Mouse (Mus musculus): ENCODE measurements around the gene Foxo3. TPM values are rescaled to one million over a fixed set of nuclear protein-coding genes. Genes with fewer than 3 reads are reported as not detected.

Gene Foxo3
- polyA plus RNA-seq, 1 experiment, result 14.6 TPM

- TF ChIP-seq POLR2A (IDR thresholded peaks at IDR 0.05; ENCODE audit: borderline replicate concordance, extremely low read depth, insufficient read depth, insufficient read length, poor library complexity, severe bottlenecking) (no peak), CTCF (IDR thresholded peaks at IDR 0.05; ENCODE audit: borderline replicate concordance, extremely low read depth, insufficient read depth, insufficient read length) (peak; percentile 13; the same call in 1 of the 2 replicates)
- DNase-seq (ENCODE audit: low read depth), result no peak
Observed at GRCm38 (mm10) chr10:42297954-42298353, 21.4 kb upstream of the Foxo3 start.

GRCm38 (mm10) chr10:42297109-42297508 lies 20.6 kb upstream of the Foxo3 start:
- no peak for DNase-seq (ENCODE audit: low read depth)
- TF ChIP-seq POLR2A (IDR thresholded peaks at IDR 0.05; ENCODE audit: borderline replicate concordance, extremely low read depth, insufficient read depth, insufficient read length, poor library complexity, severe bottlenecking) (no peak), CTCF (IDR thresholded peaks at IDR 0.05; ENCODE audit: borderline replicate concordance, extremely low read depth, insufficient read depth, insufficient read length) (peak; percentile 25; the same call in 1 of the 2 replicates)

GRCm38 (mm10) chr10:42296559-42296958 lies 20.0 kb upstream of the Foxo3 start:
- TF ChIP-seq POLR2A (IDR thresholded peaks at IDR 0.05; ENCODE audit: borderline replicate concordance, extremely low read depth, insufficient read depth, insufficient read length, poor library complexity, severe bottlenecking), result no peak
- no peak for TF ChIP-seq CTCF (IDR thresholded peaks at IDR 0.05; ENCODE audit: borderline replicate concordance, extremely low read depth, insufficient read depth, insufficient read length)
- DNase-seq (ENCODE audit: low read depth), result no peak

DNA sequence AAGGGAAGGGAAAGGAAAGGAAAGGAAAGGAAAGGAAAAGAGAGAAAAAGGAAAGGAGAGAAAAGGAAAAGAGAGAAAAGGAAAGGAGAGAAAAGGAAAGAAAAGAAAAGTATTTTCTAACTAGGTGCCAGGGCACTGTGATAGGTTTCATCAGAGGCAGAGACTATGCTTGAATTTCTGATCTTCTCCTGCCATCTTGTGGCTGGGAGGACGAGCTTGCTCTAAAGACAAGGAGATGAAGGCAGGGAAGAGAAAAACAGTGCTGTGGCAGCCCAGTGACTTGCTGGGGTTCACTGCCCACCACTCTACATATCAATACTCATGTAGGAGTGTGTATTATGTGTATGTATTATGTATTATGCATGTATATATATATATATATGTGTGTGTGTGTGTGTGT lies 18.5 kb upstream of the Foxo3 start:
- DNase-seq (ENCODE audit: low read depth), result peak; percentile 92
- peak; percentile 80; the same call in 1 of the 2 replicates for TF ChIP-seq CTCF (IDR thresholded peaks at IDR 0.05; ENCODE audit: borderline replicate concordance, extremely low read depth, insufficient read depth, insufficient read length)
- TF ChIP-seq POLR2A (IDR thresholded peaks at IDR 0.05; ENCODE audit: borderline replicate concordance, extremely low read depth, insufficient read depth, insufficient read length, poor library complexity, severe bottlenecking), result no peak

DNA sequence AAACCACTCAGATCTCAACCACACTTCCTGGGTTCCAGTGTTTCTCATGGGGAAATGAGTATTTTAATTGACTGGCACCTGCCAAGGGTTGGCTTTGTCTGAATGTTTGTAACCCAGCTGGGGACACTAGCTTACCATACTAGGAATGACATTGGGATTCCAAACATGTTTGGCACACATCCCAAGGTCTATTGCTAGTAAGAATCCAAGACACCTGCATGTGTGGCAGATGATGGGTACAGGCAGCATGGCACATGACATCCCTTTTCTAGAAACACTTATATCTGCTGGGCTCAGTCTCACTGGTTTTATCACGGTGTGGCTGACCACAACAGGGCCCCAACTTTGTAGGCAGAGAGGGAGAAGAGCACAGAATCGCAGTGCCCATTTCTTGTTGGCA lies 17.8 kb upstream of the Foxo3 start:
- DNase-seq (ENCODE audit: low read depth), result no peak
- TF ChIP-seq CTCF (IDR thresholded peaks at IDR 0.05; ENCODE audit: borderline replicate concordance, extremely low read depth, insufficient read depth, insufficient read length) (no peak), POLR2A (IDR thresholded peaks at IDR 0.05; ENCODE audit: borderline replicate concordance, extremely low read depth, insufficient read depth, insufficient read length, poor library complexity, severe bottlenecking) (no peak)

GRCm38 (mm10) chr10:42293877-42294276 lies 17.3 kb upstream of the Foxo3 start:
- TF ChIP-seq POLR2A (IDR thresholded peaks at IDR 0.05; ENCODE audit: borderline replicate concordance, extremely low read depth, insufficient read depth, insufficient read length, poor library complexity, severe bottlenecking) (no peak), CTCF (IDR thresholded peaks at IDR 0.05; ENCODE audit: borderline replicate concordance, extremely low read depth, insufficient read depth, insufficient read length) (no peak)
- no peak for DNase-seq (ENCODE audit: low read depth)

DNA sequence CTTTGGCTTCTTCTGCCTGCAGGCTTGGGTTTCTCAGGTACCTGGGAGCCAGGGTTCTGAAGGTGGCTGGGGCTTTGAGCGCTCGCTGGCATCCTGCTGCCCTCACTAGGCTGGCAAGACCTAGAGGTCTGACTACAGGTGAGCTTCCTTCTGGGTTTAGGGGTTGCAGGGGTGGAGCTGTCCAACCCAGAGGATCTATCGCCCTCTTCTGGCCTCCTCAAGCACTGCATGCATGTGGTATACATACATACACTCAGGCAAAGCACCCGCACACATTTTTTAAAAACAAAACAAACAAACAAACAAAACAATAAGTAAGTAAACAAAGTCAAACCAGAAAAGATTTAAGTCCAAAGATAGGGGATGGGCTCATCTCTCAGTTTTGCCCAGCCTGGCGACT lies 14.8 kb upstream of the Foxo3 start:
- peak; percentile 62 for TF ChIP-seq CTCF (IDR thresholded peaks at IDR 0.05; ENCODE audit: borderline replicate concordance, extremely low read depth, insufficient read depth, insufficient read length)
- TF ChIP-seq POLR2A (IDR thresholded peaks at IDR 0.05; ENCODE audit: borderline replicate concordance, extremely low read depth, insufficient read depth, insufficient read length, poor library complexity, severe bottlenecking), result no peak
- no peak for DNase-seq (ENCODE audit: low read depth)

DNA sequence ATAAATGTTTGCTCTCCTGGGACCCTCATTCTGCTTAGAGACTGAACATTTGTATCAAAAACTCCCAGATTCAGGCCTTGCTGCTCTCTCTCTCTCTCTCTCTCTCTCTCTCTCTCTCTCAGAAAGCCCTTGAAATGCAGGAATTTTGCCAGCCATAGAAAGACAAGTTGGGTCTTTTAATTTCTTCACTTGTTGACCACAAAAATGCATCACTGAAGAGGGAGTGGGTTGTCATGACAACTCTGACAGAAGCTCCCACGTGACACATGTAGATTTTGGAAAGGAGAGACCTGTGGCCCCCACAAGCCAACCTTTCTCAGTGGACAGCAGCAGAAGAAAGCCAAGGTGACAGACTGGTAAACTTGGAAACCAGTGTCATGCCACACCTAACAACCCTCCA lies 11.1 kb upstream of the Foxo3 start:
- no peak for DNase-seq (ENCODE audit: low read depth)
- TF ChIP-seq POLR2A (IDR thresholded peaks at IDR 0.05; ENCODE audit: borderline replicate concordance, extremely low read depth, insufficient read depth, insufficient read length, poor library complexity, severe bottlenecking), result no peak
- TF ChIP-seq CTCF (IDR thresholded peaks at IDR 0.05; ENCODE audit: borderline replicate concordance, extremely low read depth, insufficient read depth, insufficient read length), result no peak

DNA sequence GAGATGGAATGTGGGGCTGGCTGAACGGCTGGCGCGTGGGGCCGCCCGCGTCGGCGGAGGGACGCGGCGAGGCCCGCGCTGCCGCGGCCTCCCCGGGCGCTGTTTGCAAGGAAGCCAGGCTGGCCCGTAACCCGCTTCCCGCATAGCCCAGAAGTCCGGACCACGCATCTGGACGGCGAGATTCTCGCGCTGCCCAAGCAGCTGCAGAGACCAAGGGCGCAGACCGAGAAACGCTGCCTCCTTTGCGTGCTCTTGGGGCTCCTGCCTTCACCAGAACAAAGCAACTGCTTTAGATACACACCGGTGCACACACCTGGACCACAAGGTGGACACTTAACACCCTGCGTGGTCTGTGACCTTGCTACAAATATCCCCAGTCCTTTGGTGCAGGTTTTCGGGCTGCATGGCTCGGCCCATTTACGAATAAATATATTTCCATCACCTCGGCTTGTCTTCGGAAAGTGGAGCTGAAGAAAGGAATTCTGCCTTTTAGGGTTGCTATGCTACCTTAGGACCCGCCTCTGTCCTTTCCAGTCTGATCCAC lies 1.8 kb upstream of the Foxo3 start:
- no peak for DNase-seq (ENCODE audit: low read depth)

GRCm38 (mm10) chr10:42277476-42278306 lies 1.1 kb upstream of the Foxo3 start:
- DNase-seq (ENCODE audit: low read depth), result peak; percentile 100

More for the DNA sequence above, 1.8 kb upstream of the Foxo3 start:
- TF ChIP-seq CTCF (IDR thresholded peaks at IDR 0.05; ENCODE audit: borderline replicate concordance, extremely low read depth, insufficient read depth, insufficient read length), result no peak
- no peak for TF ChIP-seq POLR2A (IDR thresholded peaks at IDR 0.05; ENCODE audit: borderline replicate concordance, extremely low read depth, insufficient read depth, insufficient read length, poor library complexity, severe bottlenecking)

DNA sequence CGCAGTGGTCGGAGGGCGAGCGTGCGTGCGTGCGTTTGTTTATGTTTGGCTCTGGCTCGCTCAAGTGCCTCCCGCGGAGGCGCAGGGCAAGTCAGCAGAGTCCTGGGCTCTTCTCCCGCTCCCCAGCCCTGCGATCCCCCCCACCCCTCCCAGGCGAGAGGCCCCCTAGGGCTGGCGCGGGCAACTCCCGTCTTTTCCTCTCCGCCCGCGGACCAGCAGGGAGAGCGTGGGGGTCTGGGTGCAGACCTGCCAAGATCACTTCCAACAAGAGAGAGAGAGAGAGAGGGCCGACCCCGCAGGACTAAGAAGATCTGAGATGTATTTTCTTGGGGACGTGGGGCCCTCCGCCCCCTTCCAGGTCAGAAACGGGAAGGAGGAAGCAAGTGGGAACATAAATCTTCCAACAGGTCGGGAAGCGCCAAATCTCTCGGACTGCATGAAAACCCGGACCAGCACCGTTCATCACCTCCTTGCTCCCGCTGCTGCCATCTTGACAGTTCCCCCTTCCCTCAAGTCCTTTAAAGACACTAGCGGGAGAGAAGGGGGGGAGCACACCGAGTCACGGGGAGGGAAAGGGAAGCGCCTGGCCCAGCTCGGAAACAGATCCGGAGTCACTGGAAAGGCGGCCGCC lies 569 bp downstream of the Foxo3 start:
- peak; percentile 83 for DNase-seq (ENCODE audit: low read depth)
- TF ChIP-seq CTCF (IDR thresholded peaks at IDR 0.05; ENCODE audit: borderline replicate concordance, extremely low read depth, insufficient read depth, insufficient read length), result no peak
- no peak for TF ChIP-seq POLR2A (IDR thresholded peaks at IDR 0.05; ENCODE audit: borderline replicate concordance, extremely low read depth, insufficient read depth, insufficient read length, poor library complexity, severe bottlenecking)

More at GRCm38 (mm10) chr10:42277476-42278306, 1.1 kb upstream of the Foxo3 start:
- TF ChIP-seq POLR2A (IDR thresholded peaks at IDR 0.05; ENCODE audit: borderline replicate concordance, extremely low read depth, insufficient read depth, insufficient read length, poor library complexity, severe bottlenecking) (peak; percentile 64), CTCF (IDR thresholded peaks at IDR 0.05; ENCODE audit: borderline replicate concordance, extremely low read depth, insufficient read depth, insufficient read length) (no peak)

All from brain, embryonic 14.5 days (tissue).